Mouse (Mus musculus): ENCODE measurements at regions not wholly inside any gene's neighbourhood (a gene's known extent, or its start where the extent isn't known, plus 50 kb on each side); places are given as distances from the start of the nearest gene placed in this dataset.

- DNase-seq (ENCODE audit: low spot score in 2 of 2): no peak
Observed at GRCm38 (mm10) chr13:43852888-43853287, 68.3 kb downstream of the Cd83 start.

- DNase-seq (ENCODE audit: low spot score in 2 of 2): no peak
Observed at GRCm38 (mm10) chr13:43854973-43855372, 70.4 kb downstream of the Cd83 start.

DNA sequence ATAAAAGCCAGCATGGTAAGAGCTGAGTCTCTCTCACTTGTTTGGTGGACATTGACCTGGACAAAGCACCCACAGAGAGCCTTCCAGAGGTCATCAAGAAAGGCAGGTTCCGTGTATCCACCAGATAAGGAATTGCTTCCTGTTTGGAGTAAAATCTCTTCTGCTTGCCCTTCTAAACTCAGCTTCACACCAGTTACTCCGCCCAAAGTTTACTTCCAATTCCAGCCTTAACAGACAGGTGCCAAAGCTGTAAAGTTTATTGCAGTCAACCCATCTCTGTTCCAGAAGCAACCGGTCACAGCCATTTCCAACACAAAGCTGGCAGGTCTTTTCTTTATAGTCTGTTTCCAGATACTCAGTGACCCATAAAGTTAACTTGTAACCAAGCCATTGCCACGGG lies 76.4 kb downstream of the Cd83 start:
- no peak for DNase-seq (ENCODE audit: low spot score in 2 of 2)

- DNase-seq (ENCODE audit: low spot score in 2 of 2): no peak
Observed at GRCm38 (mm10) chr13:43861424-43861823, 76.8 kb downstream of the Cd83 start.

DNA sequence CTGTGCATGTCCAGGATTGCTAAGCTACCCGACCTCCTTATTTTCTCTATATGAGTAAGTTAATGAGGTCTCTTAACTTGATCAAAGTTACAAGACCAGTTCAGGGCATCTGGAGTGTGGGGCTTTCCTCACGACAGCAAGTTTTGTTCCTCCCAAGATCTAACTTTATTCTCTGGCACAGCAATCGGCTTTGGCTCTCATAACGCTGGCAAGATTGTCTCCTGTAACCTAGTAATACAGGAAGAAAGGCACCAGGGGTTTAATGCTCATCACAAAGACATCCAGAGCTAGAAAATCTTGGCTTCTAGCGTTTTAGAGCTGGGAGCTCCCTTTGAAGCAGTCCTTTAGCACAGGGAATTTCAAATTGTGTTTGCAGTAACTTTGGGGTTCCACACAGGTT lies 77.5 kb downstream of the Cd83 start:
- no peak for DNase-seq (ENCODE audit: low spot score in 2 of 2)

DNA sequence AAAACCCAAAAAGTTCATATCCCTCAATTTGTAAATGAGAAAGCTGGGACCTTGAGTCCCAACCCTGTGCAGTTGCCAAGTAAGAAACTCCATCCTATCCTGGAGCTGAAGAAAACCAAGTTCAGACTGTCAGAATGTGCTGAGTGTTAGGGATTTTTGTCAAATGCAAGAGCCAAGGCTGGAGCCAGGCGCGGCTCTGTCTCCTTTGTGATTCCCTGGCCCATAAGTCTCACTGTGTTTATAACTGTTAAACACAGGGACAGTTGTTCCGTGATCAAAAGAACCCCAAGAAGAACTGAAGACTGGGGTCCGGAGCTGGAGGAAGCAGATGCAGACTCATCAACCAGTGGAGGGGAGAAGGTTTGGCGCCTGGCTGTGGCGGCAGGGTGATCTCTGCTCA lies 78.0 kb downstream of the Cd83 start:
- no peak for DNase-seq (ENCODE audit: low spot score in 2 of 2)

DNA sequence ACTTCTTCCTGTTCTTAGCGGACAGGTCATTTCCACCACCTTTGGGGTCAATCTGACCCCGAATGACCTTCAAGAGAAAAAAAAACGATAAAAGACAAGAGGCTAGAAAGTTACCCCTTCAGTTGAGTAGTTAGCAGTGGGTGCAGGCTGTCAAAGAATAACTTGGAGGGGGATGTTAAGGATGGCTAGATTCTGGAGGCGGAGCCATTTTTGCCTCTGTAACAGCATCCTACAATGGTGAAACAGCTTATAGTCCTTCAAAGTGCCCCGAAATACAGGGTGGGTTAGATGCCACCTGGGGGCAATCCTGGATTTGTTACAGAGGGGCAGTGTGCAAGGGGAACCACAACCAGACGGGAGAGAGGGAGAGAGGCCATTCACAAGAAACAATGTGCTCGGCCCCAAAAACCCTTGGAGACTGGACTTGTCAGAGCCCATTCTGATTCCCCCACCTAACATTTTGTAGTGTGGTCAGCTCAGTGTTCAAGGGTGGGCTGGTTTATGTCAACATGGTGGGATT lies 79.1 kb downstream of the Cd83 start:
- DNase-seq (ENCODE audit: low spot score in 2 of 2): no peak

DNA sequence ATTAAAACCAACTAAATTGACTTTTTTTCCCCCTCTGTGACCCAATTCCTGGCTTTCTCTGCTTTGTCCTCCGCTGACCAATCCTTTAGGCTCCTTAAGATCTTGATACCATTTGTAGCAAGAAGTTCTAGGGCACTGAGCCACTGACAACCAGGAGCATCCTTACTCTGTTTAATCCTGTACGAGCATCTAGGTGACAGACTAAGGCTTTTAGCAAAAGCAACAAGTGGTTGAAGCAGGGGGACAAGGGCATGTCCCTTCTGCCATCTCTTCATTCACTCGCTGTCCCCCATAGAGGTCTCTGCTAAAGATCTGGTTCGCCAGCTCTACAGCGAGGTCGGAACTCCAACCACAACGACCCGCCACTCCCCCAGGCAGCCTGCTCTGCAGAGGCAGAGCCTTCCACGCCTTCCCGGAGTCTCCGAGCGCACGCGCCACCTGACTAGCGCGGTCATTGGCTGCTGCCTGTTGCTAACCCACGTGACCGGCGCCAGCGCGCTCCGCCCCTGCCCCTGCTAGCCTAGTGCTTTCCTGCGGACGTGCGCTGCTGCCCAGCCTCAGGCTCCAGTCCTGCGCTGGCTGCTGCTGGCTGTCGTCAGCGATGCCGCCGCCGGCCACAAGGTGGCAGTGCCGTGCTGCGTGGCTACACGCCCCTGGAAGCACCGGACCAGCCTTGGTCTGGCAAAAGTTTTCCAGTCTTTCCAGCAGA lies 79.7 kb downstream of the Cd83 start:
- peak; percentile 95 to 97 for DNase-seq (ENCODE audit: low spot score in 2 of 2)

- DNase-seq (ENCODE audit: low spot score in 2 of 2): no peak
Observed at GRCm38 (mm10) chr13:43865036-43865435, 80.5 kb downstream of the Cd83 start.

DNA sequence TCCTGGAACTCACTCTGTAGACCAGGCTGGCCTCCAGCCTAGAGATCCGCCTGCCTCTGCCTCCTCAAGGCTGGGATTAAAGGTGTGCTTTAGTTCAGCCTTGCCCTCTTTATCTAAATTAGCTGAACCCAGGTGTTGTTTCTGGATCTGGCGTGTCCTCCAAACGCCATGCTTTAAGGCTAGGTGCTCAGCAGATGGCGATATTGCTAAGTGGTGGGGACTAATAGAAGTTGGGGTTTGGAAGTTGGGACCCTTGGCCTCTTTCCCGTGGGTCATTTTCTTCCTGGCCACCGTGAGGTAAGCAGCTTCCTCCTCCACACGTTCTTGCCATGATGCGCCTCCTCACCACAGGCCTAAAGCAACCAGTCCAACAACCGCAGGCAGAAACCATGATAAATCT lies 91.3 kb downstream of the Cd83 start:
- DNase-seq (ENCODE audit: low spot score in 2 of 2): no peak

DNA sequence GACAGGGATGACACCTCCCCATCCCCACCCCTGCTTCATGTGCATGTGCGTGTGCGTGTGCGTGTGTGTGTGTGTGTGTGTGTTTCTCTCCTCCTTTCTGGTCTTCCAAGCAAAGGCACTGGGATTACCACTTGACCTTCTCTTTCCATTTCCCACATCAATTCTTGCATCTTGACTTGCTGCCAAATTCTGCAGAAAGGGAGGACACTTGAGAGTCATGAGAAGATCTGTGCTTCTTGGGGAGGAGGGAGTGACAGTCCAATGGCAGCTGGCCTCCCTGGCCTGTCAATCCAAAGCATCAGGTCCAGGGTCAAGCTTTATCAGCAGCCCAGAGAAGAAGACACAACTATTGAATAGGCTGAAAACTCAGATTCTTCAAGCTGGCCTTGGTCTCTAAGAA lies 102.7 kb downstream of the Cd83 start:
- DNase-seq (ENCODE audit: low spot score in 2 of 2): no peak

GRCm38 (mm10) chr13:43891928-43892327 lies 107.4 kb downstream of the Cd83 start:
- no peak for DNase-seq (ENCODE audit: low spot score in 2 of 2)

- no peak for DNase-seq (ENCODE audit: low spot score in 2 of 2)
Observed at GRCm38 (mm10) chr13:43895990-43896389, 111.4 kb downstream of the Cd83 start.

- DNase-seq (ENCODE audit: low spot score in 2 of 2): no peak
Observed at GRCm38 (mm10) chr13:43897046-43897445, 112.5 kb downstream of the Cd83 start.

DNA sequence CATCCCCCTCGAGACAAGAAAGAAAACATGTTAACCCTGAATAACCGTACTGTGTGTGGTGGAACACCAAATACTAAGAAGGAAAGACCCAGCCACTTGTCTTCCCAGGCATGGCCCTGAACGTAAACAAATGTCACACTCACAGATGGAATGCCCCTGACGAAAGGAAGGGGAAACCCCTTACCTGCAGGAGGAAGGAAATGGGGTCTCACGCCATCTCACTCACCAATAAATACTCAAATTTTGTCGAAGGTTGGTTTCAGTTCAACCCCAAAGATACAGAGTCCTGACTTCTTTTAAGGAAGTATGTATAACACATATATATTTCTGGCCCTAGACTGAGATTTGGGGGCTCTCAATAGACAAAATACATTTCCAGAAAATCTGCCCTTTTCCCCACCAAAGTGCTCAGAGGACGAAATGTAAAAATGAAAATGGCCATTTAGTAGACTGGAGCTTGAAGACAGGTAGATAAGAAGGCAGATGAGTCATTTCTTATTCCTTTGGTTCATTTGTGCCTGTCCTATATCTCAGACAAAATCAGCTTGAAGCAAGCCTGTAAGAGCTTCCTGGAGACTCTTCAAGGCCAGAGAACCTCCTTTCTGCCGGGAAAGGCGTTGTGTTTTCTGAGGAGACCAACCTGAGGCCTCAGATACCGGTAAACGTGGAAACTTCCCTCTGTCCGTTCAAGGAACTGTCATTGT lies 114.1 kb downstream of the Cd83 start:
- peak; percentile 26 to 78 for DNase-seq (ENCODE audit: low spot score in 2 of 2)

- DNase-seq (ENCODE audit: low spot score in 2 of 2): no peak
Observed at GRCm38 (mm10) chr13:43900115-43900514, 115.5 kb downstream of the Cd83 start.

GRCm38 (mm10) chr13:43900758-43901157 lies 116.2 kb downstream of the Cd83 start:
- peak in 1 of 2 experiments; percentile 36 for DNase-seq (ENCODE audit: low spot score in 2 of 2)

- DNase-seq (ENCODE audit: low spot score in 2 of 2): no peak
Observed at GRCm38 (mm10) chr13:43903391-43903790, 118.8 kb downstream of the Cd83 start.

DNA sequence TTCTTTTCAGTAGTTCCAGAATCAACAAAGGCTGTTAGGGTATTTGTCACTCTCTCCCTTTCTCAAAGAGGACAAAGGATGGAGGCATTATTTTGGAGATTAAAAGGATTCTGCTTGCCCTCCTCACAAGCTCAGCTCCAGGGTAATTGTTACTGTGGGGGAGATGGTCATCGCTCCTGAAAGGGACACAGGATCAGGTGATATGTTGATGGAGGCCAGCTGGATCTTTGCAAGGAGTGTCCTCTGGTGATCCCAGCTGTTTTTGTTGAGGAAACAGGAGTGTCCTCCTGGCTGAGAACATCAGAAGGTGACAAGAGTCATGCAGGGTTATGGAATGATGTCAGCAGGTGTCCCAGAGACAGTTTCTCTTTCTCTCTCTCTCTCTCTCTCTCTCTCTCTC lies 119.7 kb downstream of the Cd83 start:
- no peak for DNase-seq (ENCODE audit: low spot score in 2 of 2)

DNA sequence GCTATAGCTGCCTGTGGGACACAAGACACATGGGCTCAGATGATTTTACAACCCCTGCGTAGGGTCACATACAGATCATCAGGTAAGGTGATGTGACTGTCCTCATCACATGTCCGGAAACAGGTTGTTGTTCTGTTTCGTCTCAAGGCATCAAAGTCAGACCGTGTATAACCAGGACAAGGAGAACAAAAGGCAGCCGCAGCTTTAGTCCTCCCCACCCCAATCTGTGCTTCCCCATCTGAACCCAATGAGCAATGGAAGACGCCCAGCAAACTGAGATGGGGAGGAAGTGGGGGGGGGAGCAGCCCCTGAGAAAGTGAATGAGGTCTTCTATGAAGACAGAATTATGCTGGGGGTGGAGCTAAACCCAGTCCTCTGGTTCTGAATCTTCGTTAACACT lies 121.7 kb downstream of the Cd83 start:
- DNase-seq (ENCODE audit: low spot score in 2 of 2): peak in 1 of 2 experiments; percentile 14

- no peak for DNase-seq (ENCODE audit: low spot score in 2 of 2)
Observed at GRCm38 (mm10) chr13:43907425-43907824, 122.8 kb downstream of the Cd83 start.

GRCm38 (mm10) chr13:43908041-43908644 lies 123.6 kb downstream of the Cd83 start:
- no peak for DNase-seq (ENCODE audit: low spot score in 2 of 2)

GRCm38 (mm10) chr13:43909933-43910332 lies 125.4 kb downstream of the Cd83 start:
- no peak for DNase-seq (ENCODE audit: low spot score in 2 of 2)
